Mouse (Mus musculus) left cerebral cortex, postnatal 25 days (tissue): ENCODE data around the gene Gm27027. TPM values are rescaled to one million over a fixed set of nuclear protein-coding genes. Genes with fewer than 3 reads are reported as not detected.

ENCODE experiments used
- DNase-seq, 2 experiments: peaks; one replicate each; pipeline ENCODE4 v3.0.0; 2022; ENCODE audit warnings: low spot score in 2 of 2, mixed read lengths in 1 of 2
- intact Hi-C: fragments of 180-260 bp; cut with DNase I; formaldehyde crosslinking; loops from one replicate; pipeline ENCODE4 v1.15.1; 2025
- total RNA-seq, 2 experiments: library from RNA; stranded (reverse); gene quantifications; 2 replicates each; pipeline ENCODE4 v1.2.3; 2021

Gm27027 gene
- total RNA-seq, 2 experiments from 2014 or later = not detected

DNA sequence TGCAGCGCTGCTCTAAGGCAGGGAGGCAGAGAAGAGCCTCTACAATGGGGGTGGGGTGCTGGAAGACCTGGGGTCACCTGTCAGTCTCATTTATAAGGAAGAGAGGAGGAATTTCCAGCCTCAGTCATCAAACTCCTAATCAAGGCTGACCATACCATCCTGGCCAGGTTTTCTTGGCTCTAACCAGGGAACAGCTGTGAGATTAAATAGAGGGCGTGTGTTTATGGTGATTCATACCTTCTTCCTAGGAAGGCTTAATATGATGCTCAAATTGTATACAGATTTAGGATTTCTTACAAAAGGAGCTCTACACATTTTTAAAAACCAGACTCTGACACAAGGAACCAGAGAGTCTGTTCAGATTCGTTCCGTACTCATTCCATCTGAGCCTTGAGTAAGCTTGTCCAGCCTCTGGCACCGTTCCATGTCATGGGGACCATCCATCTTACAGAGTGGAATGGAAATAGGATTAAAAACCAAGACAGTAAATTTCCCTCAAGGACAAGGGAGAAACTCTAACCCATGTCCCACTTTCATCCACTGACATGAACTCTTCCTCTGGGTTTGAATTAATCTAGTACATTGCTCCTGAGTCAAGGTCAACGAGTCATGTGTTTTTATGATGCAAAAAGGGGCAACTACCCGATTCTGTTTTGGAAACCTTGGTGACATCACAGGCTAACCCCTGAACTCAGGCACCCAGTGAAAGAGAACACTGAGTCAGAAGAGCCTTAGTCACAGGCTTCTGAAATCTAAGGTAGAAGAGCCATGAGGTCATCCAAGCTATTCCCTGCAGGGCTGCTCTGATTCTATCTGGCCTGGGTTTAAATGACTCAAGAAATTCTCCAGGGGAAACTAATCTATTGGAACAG, 16.7 kb downstream of the Gm27027 start:
- DNase-seq = peak in 1 of 2 experiments; percentile 20
- intact Hi-C loops = no loop called here

DNA sequence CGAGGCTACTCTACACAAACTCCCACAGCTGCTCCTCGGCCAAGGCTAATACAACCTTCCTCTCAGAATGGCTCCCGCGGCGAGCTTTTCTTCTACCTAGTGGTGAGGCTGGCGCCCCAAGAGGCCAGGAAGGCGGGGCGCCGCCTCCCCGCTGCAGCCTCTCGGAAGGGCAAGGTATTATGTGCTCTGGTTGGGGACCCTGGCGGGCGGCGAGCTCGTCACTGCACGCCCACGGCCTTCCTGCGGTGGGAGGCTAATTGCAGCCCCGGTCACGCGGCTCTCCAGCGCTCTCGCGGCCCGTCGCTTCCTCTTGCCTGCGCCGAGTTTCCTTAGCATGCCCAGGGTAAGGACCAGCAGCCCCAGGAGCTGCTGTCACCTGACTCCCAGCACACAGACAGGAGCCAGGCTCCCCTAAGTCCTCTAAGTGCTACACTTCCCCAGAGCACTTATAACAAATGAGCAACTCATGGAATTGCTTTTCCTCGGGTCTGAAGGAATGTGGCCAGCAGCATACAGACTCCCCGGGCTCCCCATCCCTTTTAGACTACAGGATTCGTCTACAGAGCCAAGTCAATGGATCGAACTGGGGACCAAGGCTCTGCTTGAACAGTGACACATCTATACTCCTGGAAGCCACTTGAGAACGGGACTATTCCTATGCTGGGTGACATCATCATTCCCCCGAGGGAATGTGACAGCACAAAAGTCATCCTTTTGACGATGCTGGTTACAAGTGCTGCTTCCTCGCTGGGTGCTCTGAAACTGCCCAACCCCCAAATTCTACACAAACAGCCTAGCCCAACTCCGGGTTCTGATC, 19.5 kb downstream of the Gm27027 start:
- intact Hi-C loops = no loop called here
- DNase-seq = peak; percentile 61 to 65

DNA sequence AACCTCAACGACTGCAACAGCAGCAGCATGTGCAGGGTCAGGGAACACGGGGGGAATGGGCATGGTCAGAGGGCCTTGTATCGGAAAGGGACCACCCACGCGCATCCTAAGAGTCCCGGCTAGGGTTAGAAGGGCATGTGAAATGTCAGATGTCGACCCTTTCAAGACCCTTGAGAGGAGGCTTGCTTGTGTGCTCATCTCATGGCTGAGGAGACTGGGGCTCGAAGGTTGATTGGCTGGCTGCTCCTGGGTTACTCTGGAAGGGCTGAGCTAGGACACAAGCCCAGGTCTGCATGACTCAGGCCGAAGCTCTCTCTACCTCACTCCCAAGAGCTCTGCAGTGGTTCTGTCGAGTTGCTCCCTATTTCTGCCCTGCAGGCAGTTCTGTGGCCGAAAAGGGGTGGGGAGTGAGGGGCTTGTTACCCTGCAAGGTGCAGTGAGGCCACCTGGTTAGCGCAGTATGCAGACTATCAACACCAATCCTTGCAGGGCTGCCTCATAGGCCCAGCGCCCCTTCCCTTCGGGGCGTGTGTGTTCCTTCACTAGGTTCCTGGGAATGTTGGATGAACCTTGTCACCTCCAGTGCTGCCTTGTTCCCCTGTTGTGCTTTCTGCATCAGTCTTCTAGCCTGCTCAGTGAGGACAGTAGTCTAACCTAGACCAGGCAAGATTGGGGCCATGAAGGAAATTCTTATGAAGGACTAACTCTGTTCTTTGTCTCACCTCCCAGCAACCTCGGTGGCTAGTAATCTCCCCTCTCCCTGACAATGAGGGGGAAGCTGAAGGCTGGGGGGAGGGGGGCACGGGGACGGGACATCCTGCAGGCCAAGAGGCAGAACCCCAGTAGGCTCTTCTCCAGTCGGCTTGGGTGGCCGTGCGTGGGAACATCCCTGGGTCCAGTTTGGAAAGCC, 20.4 kb downstream of the Gm27027 start:
- DNase-seq = no peak
- intact Hi-C loops = no loop called here

DNA sequence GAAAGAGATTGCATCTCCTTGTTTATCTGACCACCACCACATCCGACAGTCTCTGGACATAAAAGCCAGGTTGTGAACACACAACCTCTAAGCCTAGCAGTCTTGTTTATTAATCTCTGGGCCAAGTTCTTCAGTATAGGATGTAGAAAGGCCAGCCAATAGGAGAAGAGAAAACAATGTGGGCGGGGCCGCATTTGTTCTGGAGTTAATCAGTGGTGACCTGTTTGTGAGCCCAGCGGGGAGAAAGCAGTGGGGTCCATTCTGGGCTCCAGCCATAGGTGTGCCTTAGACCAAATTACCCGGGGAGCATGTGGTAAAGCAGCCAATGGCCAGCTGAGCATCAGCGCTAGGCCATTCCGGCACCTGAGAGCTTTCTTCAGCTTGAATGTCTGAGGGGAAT, 21.1 kb downstream of the Gm27027 start:
- intact Hi-C loops = no loop called here
- no peak for DNase-seq

DNA sequence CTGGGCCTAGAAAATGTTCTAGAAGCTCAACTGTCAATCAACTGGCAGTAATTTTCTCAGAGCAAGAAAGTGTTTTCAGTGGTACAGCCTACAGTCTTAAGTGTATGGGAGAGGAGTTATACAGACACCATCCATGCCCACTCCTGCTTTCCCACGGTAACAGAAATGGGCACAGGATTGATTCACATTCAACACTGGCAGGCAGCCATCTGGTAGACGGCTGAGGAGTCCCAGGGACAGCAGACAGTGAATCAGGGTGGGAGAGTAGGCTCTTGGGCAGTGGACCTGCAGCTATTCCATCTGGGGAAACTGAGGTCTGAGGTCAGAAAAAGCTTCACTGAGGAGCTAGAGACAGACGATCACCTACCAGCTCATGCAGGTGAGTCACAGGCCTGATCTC, 24.5 kb downstream of the Gm27027 start:
- intact Hi-C loops = no loop called here

DNA sequence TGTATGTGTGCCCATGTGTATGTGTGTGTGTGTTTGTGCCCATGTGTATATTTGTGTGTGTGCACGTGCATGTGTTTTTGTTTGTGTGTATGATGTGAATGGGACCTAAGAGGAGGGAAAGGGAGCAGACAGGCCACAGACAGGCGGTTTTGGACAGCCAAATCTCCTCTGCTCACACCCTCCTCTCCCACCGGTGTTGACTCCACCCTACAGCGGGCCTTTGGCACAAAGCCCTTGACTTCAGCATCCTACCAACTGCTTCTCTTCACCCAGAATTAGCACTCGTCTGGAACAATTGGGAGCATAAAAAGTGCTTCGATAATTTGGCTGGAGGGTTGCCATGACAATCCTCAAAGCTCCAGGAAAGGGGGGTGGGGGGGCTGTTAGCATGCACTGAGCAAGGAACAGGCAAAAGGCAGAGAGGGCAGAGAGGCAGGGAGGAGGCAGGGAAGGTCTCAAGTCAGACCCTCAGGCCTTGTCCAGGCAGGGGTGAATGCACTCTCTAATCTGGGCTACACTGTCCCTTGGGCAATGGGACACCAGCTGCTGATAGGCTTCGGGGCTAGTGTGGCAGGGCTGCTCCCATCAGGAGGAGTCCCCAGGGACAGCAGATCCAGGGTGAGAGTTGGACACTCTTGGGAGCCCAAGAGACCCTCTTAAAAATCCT, 31.5 kb downstream of the Gm27027 start:
- DNase-seq = no peak
- intact Hi-C loops = no loop called here

More for the DNA sequence above, 24.5 kb downstream of the Gm27027 start:
- peak in 1 of 2 experiments; percentile 63 for DNase-seq

DNA sequence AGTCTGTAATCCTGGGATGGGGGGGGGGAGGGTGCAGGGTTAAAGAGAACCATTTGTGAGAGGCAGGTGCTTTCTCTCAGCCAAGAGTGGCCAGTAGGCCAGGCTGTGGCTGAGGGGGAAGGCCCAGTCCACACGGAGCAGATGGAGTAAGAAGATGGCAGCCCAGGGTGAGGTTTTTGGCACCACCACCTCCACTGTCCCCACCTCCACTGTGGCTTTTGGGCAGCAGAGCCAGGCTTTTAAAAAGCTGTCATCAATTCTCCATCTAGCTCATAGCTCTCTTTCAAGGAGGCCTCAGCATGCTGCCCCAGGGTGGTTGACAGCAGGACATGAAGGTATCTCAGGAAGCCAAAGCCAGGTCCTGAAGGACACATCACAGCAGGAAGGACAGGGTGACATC, 32.4 kb downstream of the Gm27027 start:
- intact Hi-C loops = no loop called here
- no peak for DNase-seq

DNA sequence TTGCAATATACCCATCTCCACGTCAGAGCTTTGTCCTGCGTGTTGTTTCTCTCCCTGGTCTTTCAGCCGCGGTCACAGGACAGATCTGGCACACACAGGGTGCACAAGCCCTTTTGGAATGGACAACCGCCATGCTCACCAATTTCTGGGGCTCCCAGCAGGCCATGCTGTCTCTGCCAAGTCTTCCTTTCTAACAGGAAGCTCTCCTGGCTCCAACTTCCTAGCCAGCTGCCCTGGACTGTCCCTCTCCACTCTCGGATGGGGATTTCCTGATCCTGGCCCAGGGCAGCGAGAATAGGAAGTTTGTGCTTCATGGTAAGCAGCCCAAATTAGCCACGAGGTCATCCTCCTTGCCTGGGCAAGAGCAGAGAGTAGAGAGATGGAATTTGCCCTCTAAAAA, 34.4 kb downstream of the Gm27027 start:
- DNase-seq = no peak
- intact Hi-C loops = no loop called here

DNA sequence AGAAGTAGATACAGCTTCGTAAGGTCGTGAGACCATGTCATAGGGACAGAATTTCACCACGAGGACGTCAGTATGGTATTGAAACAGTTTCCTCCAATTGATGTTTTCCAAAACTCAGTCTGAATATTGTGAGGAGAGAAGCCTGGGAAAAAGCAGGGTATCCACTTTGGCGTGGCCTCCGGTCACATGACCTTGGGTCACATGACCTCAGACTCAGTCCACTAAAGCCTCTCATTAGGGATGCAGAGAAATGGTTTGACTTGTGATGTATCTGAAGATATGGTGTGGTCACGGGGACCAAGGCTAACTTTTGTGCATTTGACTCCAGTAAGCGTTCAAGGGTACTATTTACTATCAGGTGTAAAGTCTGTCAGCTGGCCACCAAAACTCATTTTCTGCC, 36.8 kb downstream of the Gm27027 start:
- intact Hi-C loops = no loop called here
- no peak for DNase-seq

DNA sequence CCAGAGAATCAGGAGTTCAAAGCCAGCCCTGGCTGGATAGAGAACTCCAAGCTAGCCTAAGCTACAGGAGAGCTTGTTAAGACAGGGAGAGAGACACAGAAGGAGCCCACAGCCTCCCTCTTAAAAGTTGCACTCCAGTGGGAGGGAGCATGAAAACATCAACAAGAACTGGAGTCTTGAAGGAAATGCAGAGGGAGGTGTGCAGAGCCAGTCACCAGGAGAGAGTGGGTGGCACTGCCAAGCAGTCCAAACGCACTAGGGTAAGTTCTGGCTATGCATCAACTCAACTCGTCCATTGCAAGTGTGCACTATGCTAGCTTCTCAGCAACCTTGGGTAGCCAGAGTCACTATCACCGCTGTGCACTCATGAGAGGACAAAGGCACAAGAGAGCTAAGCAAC, 37.9 kb downstream of the Gm27027 start:
- peak in 1 of 2 experiments; percentile 61 for DNase-seq
- intact Hi-C loops = no loop called here

DNA sequence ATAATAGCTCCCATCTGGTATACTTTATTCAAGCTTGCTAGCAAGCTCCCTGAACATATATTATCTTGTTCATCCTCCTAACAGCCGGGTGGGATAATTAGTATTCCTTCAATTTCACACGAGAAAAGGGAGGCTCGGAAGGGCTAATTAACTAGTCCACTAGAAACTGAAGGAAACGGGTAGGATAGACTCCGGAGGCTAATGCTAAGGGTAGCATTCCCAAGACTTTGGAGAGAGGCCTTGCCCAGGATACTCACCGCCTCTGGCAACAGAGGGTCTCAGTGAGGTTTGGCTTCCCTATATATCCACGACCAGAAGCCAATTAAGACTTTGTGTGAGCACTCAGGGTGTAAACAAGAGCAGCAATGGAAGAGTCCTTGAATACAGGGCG, 38.4 kb downstream of the Gm27027 start:
- no peak for DNase-seq
- intact Hi-C loops = loop anchor here (2.0 kb wide), 2 partner anchors 37 to 87 kb away; no protein-coding TSS in a partner anchor

DNA sequence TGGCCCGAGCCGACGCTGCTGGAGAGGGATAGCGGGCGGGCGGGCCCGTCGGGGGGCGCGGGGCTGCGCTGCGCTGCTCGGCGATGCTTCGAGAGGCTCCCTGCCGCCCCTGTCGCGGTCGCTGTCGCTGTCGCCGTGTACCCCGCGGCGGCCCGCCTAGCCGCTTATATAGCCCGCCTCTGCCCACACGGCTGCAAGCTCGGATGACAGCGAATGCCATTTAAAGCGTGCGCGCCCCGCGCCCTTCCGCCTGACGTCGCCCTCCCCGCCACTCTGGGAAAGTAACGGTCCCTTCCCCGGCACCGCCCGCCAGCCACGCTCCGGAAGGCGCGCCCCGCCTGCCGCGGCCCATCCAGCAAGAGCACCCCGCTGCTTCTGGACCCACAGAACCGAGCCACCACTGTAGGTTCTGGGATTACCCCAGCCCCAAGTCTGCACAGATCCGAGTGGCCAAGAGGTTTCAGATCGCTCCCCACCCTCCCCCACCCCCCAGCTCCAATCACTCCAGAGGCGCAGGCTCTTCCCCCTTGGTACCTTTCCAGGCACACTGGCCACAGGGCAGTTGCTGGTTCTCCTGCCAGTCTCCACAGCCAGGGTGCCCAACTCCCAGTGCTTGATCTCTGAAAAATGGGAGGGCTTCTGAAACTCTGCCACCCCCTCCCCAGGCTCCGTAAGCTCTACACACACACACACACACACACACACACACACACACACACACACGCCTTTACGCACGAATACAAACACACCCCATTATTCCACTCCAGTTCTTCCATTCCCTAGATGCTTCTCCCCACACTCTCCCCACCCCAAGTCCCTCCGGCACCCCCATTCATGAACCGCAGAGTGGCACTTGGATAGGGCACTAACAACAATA, 39.0 kb downstream of the Gm27027 start, which contains the start of gene Gm13889:
Gene Gm13889 (minus strand): TSS at position 294 of the 877 bp plus-strand sequence.
- intact Hi-C loops = loop anchor here (2.0 kb wide), 2 partner anchors 38 to 86 kb away; no protein-coding TSS in a partner anchor
- DNase-seq = peak; percentile 84 to 90

DNA sequence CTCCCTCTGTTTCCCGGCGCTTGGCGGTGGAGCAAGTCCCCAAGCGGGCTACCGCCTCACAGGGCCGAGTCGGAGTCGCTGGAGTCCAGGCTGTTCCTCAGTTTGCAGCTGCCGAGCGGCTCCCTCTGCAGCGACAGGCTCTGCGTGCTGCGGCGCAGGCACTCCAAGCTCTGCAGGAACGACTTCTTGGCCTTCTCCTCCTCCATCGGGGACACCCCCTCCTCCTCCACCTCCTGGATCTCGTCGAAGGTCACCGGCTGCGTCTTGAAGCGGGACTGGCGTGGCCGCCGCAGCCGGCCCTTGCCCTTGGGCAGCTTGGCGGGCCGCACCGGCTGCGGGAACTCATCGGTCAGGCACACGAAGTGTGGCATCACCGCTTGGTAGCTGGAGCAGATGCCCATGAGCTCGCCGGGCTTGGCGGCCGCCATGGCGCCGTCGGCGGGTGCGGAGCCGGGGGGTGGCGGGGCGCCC, 39.8 kb downstream of the Gm27027 start:
- intact Hi-C loops = loop anchor here (2.0 kb wide), 2 partner anchors 38 to 86 kb away; no protein-coding TSS in a partner anchor
- DNase-seq = peak; percentile 71 to 73

DNA sequence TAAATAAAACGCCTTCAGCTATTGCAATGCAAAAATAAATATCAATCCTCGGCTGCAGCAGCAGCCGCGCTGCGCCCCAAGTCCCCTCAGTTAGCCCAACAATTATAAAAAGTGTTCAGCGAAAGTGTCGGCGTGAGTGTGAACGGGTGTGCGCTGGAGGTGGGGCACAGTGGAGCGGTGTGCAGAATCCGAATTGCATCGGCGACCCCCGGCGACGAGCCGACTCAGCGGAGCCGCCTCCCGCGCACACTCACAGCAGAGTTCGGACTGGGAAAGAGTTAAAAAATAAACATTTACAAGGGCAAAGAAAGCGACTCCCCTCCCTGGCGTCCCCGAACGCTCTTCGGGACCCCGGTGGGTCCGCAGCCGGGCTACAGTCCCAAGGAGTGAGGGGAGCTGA, 40.3 kb downstream of the Gm27027 start:
- DNase-seq = no peak
- intact Hi-C loops = loop anchor here (2.0 kb wide), 3 partner anchors 39 to 85 kb away; no protein-coding TSS in a partner anchor

DNA sequence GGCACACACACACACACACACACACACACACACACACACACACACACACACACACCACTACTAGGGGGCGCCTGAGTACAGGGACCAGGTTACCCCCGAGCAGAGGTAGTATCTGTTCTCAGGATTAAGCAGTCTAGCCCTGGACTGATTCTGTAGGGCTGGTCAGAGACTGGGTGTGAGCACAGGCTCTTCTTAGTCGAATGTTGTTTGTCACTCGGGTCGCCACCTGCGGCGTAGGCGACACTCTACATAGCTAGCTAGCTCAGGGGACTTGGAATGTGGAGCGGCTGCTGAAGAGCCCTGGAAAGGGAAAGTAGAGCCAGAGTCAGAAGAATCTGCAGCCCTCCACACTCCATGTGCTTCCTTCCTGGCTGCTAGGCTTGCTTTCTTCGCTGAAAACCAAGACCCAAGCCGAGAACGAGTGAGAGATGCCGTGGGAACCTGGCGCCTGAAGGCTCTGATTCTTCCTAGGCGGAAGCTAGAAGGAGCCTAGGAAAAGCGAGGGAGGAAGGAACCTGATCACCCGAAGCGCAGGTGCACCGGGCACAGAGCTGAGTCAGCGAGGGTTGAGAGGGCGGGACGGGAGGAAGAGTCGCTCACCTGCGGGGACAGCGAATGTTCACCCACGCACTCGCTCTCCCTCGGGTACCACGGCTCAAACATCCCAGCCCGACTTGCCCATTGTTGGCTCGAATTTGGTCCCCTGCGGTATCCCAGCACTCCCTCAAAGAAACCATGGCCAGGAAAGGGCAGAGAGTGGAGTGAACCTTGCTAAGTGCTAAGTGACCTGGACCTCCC, 41.2 kb downstream of the Gm27027 start:
- peak; percentile 48 to 55 for DNase-seq
- intact Hi-C loops = loop anchor here (2.0 kb wide), 1 partner anchor 52 kb away; no protein-coding TSS in a partner anchor

DNA sequence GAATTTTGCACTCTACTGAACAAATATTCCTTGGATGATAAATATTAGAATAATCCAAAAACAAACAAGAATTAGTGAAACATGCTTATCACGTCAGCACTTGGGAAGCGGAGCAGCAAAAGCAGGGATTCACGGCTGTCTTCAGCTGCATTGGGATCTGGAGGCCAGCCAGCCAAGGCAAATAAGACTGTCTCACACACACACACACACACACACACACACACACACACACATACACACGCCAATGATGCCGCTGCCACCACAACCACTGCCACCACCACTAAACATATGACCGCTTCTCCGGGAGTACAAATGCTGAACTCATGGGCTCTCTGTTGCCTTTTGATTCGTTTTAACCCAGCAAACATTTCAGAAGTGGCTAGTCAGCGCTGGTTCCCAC, 42.4 kb downstream of the Gm27027 start:
- intact Hi-C loops = loop anchor here (2.0 kb wide), 1 partner anchor 51 kb away; no protein-coding TSS in a partner anchor
- DNase-seq = peak in 1 of 2 experiments; percentile 27

DNA sequence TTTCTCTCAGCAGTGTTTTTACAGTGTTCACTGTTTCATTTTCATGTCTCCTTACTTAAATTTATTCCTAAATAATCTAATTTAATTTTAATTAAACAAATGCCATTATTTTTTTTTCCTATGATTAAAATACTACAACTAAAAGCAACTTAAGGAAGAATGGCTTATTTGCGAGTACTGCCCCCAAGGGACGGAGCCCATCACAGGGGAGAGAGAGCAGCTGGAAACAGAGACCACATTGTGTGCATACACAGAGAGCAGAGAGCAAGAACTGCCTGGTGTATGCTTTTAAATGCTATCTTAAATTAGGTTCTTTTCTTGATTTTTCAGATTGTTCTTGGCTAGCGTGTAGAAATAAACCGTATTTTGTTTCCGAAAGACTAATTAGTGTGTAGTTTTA, 49.2 kb downstream of the Gm27027 start:
- intact Hi-C loops = no loop called here
- no peak for DNase-seq
